Mouse (Mus musculus): ENCODE results near the gene Mrc2.

GRCm38 (mm10) chr11:105363598-105364385 lies 71.3 kb downstream of the Mrc2 start:
- TF ChIP-seq CTCF (IDR thresholded peaks at IDR 0.05; ENCODE audit: control insufficient read depth, insufficient read depth, insufficient replicate concordance, low read depth, low read length): no peak
- no peak for TF ChIP-seq POLR2A (IDR thresholded peaks at IDR 0.05; ENCODE audit: control insufficient read depth, low read depth, low read length)

Measured in testis, adult 2 months (tissue).